Mouse (Mus musculus) c-Kit-negative CD71-positive TER-119-positive erythroid progenitor cells, embryonic 14.5 days (primary cell): ENCODE measurements around the gene Nme2.

ENCODE experiments used
- DNase-seq: peaks from one replicate; pipeline ENCODE4 v3.0.0-alpha.2; 2013; ENCODE audit warnings: low read depth, low spot score

Gene Nme2

GRCm38 (mm10) chr11:93956159-93956558, at the start of gene Nme2:
Gene Nme2 (minus strand): TSS chr11:93956259.
- DNase-seq, result no peak

DNA sequence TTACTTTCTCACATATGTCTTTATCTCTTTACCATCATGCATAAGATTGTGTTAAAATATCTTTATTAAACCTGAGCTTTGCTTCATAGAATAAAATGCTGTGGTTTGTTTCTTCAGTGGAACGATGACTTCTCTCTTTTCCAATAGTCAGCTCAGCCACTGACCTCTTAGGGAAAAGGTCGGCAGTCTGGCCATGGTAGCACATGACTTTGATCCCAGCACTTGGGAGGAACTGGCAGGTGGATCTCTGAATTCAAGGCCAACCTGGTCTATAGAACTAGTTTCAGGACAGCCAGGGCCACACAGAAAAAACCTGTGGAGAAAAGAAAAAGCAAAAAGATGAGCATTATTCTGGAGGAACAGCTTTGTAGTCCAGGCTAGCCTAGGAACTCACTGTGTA, 47.3 kb upstream of the Nme2 start:
- DNase-seq, result no peak

GRCm38 (mm10) chr11:93999276-93999675, 43.2 kb upstream of the Nme2 start:
- DNase-seq, result no peak

- peak; percentile 13 for DNase-seq
Observed at GRCm38 (mm10) chr11:93997141-93997775, 41.2 kb upstream of the Nme2 start.

DNA sequence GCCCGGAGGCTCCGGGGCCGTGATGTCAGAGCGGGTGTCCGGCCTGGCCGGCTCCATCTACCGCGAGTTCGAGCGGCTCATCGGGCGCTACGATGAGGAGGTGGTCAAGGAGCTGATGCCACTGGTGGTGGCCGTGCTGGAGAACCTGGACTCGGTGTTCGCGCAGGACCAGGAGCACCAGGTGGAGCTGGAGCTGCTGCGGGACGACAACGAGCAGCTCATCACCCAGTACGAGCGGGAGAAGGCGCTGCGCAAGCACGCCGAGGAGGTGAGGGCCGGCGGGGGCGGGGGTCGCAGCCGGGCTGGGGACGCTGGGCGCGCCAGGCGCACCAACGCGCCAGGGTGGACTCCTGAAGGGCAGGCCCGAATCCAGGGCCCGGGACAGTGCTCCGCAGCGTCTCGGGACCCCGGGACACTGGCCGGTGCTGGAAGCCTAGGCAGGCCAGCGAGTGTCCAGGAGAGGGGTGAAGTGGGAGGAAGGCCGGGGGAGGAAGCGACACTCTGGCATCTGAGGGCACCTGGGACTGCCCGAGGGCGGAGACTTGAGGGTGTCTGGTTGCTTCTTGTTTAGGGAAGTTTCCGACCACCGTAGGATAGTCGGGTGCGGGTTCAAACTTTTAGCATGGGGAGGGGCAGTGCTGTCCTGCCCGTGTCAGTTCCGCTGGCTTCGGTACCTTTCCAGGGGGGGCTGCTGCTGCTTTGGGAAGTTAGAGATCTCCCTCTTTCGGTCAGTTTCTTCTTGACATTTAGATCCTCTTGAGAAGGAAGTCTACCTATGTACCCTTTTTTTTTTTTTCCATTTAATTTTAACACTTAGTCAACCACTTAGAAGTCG, 40.5 kb upstream of the Nme2 start:
- DNase-seq, result peak; percentile 30

DNA sequence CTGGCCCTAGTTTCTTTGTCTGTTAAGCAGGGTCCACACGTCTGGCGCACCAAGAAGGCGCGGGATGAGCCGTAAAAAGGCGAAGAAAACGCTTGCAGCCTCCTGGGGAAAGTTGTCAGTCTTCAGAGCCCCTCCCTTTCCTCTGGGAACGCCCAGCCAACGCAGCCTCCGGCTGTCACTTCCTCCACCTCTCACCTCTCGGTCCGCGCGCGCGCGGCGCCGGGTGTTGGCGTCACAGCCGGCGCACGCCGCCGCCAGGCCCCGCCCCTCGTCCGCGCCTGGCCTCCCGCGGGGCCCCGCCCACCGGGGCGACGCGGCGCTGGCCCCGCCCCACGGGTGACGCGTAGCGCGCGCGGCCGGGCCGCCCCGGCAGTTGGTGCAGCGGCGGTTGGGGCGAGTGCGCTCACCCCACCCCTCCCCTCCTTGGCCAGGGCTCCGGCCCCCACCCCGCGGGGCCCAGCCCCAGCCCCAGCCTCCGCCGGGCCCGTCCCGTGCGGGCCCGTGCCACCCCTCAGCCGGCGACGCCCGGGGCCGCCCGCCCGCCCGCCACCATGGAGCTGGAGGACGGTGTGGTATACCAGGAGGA, 39.8 kb upstream of the Nme2 start, which contains the start of gene Spag9:
Spag9 (plus strand) TSS at position 372 of the 586 bp plus-strand sequence.
- peak; percentile 90 for DNase-seq

- DNase-seq, result peak; percentile 77
Observed at GRCm38 (mm10) chr11:93995111-93995719, 39.2 kb upstream of the Nme2 start.

GRCm38 (mm10) chr11:93994531-93994930, 38.5 kb upstream of the Nme2 start:
- no peak for DNase-seq

DNA sequence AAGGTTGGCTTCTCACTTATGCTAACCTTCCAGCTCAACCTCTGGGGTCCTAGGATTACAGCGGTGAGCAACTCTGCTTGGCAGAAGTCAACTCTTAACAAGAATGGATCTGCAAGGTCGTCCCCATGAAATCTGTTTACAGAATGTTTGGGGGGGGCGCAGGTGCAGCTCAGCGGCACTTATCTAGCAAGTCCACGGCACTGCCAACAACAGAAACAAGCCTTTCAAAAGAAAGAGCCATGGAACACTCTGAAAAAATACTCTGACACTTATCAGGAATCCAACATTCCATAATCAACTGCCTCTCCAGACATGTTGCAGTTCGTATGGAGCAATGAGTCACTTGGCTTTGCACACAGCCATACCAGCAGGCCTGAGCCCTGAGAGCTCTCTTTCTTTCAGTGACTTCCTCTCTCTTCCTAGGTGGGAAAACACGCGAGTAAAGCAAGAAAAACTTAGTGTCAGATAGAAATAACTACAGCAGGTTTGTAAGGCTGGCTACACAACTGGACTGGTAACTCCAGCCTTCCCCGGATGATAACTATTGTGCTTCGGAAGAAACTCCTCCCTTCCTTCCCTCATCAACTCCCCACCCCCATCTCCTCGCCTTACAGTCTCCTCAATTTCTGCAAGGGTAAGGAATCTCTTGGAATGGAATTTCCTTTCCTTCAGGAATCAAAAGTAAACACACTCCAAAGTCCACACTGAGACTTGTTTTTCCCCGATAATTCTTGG, 32.4 kb upstream of the Nme2 start:
- no peak for DNase-seq

GRCm38 (mm10) chr11:93987625-93988327, 31.7 kb upstream of the Nme2 start:
- no peak for DNase-seq

DNA sequence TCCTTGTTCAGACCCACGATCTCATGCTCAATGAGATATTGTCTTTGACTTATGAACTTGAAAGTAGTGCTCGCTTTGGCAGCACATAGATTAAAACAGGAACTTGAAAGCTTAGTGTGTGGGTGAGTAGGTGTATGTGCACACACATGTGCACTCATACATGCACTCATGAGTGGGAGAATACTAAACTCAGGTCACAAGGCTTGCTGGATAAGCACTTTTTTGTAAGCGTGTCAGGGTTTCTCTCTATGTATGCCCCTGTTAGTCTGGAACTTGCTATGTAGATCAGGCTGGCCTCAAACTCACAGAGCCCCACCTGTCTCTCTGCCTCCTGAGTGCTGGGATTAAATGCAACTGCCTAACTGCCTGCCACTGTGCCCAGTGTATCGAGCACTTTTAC, 31.0 kb upstream of the Nme2 start:
- no peak for DNase-seq

- DNase-seq, result no peak
Observed at GRCm38 (mm10) chr11:93986298-93986697, 30.2 kb upstream of the Nme2 start.

GRCm38 (mm10) chr11:93985265-93985664, 29.2 kb upstream of the Nme2 start:
- no peak for DNase-seq

DNA sequence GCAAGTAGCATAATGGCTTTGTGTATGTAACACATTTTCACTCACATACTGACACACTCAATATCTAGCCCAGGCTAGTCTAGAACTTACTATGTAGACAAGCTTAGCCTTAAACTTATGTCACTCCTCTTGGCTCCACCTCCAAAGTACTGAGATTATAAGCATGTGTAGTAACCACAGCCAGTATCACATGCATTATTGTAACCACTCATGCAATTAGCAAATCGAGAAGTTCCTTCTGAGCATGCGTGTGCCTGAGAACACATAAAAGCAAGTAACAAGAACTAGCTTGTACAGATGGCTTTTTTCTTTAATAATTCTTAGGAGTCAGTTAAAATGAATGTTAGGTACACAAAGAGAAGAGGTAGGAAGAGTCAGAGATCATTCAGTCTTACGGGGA, 28.6 kb upstream of the Nme2 start:
- DNase-seq, result no peak

DNA sequence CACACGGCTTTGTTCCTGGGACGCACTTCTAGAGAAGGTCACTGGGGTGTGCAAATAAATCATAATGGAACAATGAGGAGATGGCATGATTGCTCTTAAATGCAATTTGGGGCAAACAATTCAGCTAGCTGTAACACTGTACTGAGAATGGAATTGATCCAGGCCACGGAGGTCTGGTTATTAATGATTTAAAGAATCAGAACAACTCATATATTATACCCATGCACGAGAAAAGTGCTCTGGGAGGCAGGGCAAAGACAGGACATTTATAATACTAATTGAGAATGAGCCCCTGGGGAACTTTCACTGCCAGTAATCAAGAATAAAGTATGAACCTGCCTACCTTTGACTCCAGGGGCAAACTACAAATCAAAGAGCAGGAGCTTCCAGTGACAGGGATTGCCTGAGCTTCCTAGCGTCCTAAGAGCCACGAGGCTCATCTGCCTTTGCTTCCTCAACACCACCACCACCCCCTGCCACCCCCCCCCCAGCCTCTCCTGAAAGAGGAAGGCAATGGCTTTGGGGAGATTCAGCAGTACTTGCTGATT, 23.5 kb upstream of the Nme2 start:
- DNase-seq, result no peak

GRCm38 (mm10) chr11:93972951-93973350, 16.9 kb upstream of the Nme2 start:
- no peak for DNase-seq

GRCm38 (mm10) chr11:93969799-93970198, 13.7 kb upstream of the Nme2 start:
- no peak for DNase-seq

GRCm38 (mm10) chr11:93969171-93969570, 13.1 kb upstream of the Nme2 start:
- no peak for DNase-seq

DNA sequence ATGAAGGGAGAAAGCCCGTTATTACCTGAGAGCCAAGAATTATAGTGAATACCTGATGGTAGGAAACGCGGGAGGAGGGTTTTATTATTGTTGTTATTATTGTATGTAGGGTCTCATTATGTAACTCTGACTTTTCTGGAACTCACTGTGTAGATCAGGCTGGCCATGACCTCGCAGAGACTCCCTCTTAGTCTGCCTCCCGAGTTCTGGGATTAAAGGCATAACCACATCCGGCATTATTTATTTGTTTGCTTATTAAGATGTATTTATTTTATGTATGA, 12.7 kb upstream of the Nme2 start:
- DNase-seq, result peak; percentile 8

DNA sequence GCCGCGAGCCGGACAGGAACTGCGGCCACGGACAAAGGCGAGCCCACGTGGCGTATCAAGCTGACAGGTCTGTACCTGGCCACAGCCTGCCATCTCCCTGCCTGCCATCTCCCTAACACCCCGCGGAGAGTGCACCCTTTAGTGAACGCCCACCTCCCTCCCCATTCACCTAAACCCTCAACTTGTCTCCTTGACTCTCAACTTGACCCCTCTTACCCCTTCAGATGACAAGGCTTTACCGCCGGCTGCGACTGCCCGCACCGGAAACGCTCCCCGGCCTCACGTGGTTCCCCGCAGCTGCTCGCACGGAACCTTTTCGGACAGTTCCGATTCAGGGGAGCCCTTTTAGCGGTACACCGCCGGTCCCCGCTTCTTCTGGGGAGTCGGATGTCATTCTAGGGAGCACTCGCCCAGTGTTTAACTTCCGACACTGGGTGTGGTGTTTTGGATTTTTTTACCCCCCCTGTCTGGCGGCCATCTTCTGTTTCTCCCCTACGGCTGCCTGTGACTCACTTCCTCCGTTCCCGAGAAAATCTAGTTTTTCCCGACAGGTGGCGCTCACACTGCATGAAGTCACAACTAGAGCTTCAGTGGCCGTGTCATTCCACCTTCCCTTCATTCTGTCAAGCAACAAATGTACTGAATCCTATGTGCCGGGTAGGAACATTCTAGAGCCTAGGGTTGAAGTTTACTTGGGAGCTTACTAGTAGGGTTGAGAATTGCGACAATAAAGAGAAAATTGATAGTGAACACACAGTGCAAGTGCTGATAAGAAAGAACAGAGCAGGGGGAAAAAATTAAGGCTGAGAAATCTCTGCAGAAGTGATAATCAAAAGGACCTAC, 12.2 kb upstream of the Nme2 start, which contains the start of the genes Gm20390 and Nme1:
Gm20390 (minus strand) TSS at position 289 of the 843 bp plus-strand sequence.
Nme1 (minus strand) TSS at position 517 of the 843 bp plus-strand sequence.
- DNase-seq, result peak; percentile 95
